Mouse (Mus musculus) monocyte, adult 5-6 weeks (primary cell): ENCODE results near the gene Borcs5. TPM values are rescaled to one million over a fixed set of nuclear protein-coding genes. Genes with fewer than 3 reads are reported as not detected.

Source experiments
- ATAC-seq: fragments of 153-309, 156-312 bp; replicated peaks from 2 replicates; pipeline ENCODE4 v1.8.0; 2017; ENCODE audit warnings: mild to moderate bottlenecking; ENCODE audit not compliant: low TSS enrichment, insufficient number of reproducible peaks, severe bottlenecking, poor library complexity, low FRiP score
- total RNA-seq: library from RNA; stranded (forward); fragments of 200-1000, 200-491, 200-594 nt; gene quantifications from 3 replicates; pipeline ENCODE4 v1.2.3, GENCODE M21; 2017

Borcs5 gene
- 6.4 to 10.1 TPM (median 10.1 TPM) in 3 replicates for total RNA-seq

GRCm38 (mm10) chr6:134639210-134639609 lies at the start of gene Borcs5:
Gene Borcs5, plus strand, starts transcription at chr6:134639510.
- no peak for ATAC-seq

GRCm38 (mm10) chr6:134591614-134592013 lies 47.7 kb upstream of the Borcs5 start:
- no peak for ATAC-seq

- 0 out of 2 replicates have a peak, but pooled peaks have one; percentile 43 for ATAC-seq
Measured at GRCm38 (mm10) chr6:134594569-134595442, 44.5 kb upstream of the Borcs5 start.

GRCm38 (mm10) chr6:134597651-134598229 lies 41.6 kb upstream of the Borcs5 start:
- ATAC-seq, result no peak

- ATAC-seq, result no peak
Measured at GRCm38 (mm10) chr6:134599239-134599638, 40.1 kb upstream of the Borcs5 start.

GRCm38 (mm10) chr6:134601130-134601529 lies 38.2 kb upstream of the Borcs5 start:
- no peak for ATAC-seq

GRCm38 (mm10) chr6:134601766-134602165 lies 37.5 kb upstream of the Borcs5 start:
- no peak for ATAC-seq

GRCm38 (mm10) chr6:134602371-134603003 lies 36.8 kb upstream of the Borcs5 start:
- no peak for ATAC-seq

- no peak for ATAC-seq
Measured at GRCm38 (mm10) chr6:134605196-134605595, 34.1 kb upstream of the Borcs5 start.

- ATAC-seq, result no peak
Measured at GRCm38 (mm10) chr6:134606540-134606939, 32.8 kb upstream of the Borcs5 start.

- no peak for ATAC-seq
Measured at GRCm38 (mm10) chr6:134606949-134607746, 32.2 kb upstream of the Borcs5 start.

GRCm38 (mm10) chr6:134610380-134610779 lies 28.9 kb upstream of the Borcs5 start:
- no peak for ATAC-seq

- no peak for ATAC-seq
Measured at GRCm38 (mm10) chr6:134611896-134612295, 27.4 kb upstream of the Borcs5 start.

- no peak for ATAC-seq
Measured at GRCm38 (mm10) chr6:134614322-134614721, 25.0 kb upstream of the Borcs5 start.

- ATAC-seq, result peak; percentile 78
Measured at GRCm38 (mm10) chr6:134614723-134615648, 24.3 kb upstream of the Borcs5 start.

GRCm38 (mm10) chr6:134617589-134617988 lies 21.7 kb upstream of the Borcs5 start:
- ATAC-seq, result no peak

GRCm38 (mm10) chr6:134620129-134620528 lies 19.2 kb upstream of the Borcs5 start:
- no peak for ATAC-seq
